Mouse (Mus musculus): ENCODE data around the gene Sik2. TPM values are rescaled to one million over a fixed set of nuclear protein-coding genes. Genes with fewer than 3 reads are reported as not detected.
A peak's percentile ranks its signal among the peaks of the same experiment; 100 is the strongest.

Sik2 gene
- polyA plus RNA-seq, 1 experiment, result 9.1 TPM

GRCm38 (mm10) chr9:50849755-50850154, 159.1 kb downstream of the Sik2 start:
- no peak for TF ChIP-seq MAX (IDR thresholded peaks at IDR 0.05)
- Histone ChIP-seq H3K4me3 (ENCODE audit: insufficient read depth, poor library complexity, severe bottlenecking) (no peak overlapping the region), H3K27me3 (ENCODE audit: control insufficient read depth, insufficient read depth, insufficient read length) (no peaks in the 10 kb centered on the region), H3K36me3 (ENCODE audit: control insufficient read depth, insufficient read depth) (no peaks in the 10 kb centered on the region), H3K79me3 (ENCODE audit: low read depth) (no peaks in the 10 kb centered on the region), H3ac (ENCODE audit: control insufficient read depth, insufficient read length, low read depth) (no peak overlapping the region), H3K79me2 (ENCODE audit: control insufficient read depth, insufficient read depth) (no peaks in the 10 kb centered on the region)

GRCm38 (mm10) chr9:50849249-50849648, 159.6 kb downstream of the Sik2 start:
- Histone ChIP-seq H3K36me3 (ENCODE audit: control insufficient read depth, insufficient read depth) (no peaks in the 10 kb centered on the region), H3K4me3 (ENCODE audit: insufficient read depth, poor library complexity, severe bottlenecking) (no peak overlapping the region), H3K79me2 (ENCODE audit: control insufficient read depth, insufficient read depth) (no peaks in the 10 kb centered on the region), H3K27me3 (ENCODE audit: control insufficient read depth, insufficient read depth, insufficient read length) (no peaks in the 10 kb centered on the region), H3ac (ENCODE audit: control insufficient read depth, insufficient read length, low read depth) (no peak overlapping the region), H3K79me3 (ENCODE audit: low read depth) (no peaks in the 10 kb centered on the region)
- TF ChIP-seq MYOD1 (IDR thresholded peaks at IDR 0.05; ENCODE audit: control insufficient read depth, insufficient read length, low read depth) (no peak), CTCF (IDR thresholded peaks at IDR 0.05; ENCODE audit: control insufficient read depth, insufficient read depth, insufficient read length) (peak; percentile 60)

GRCm38 (mm10) chr9:50848821-50849220, 160.1 kb downstream of the Sik2 start:
- peaks cover 4% of the 10 kb centered on the region for H3K36me3 ChIP-seq (ENCODE audit: control insufficient read depth, insufficient read depth)
- TF ChIP-seq CEBPB (IDR thresholded peaks at IDR 0.05; ENCODE audit: low read depth) (no peak), FOSL1 (IDR thresholded peaks at IDR 0.05; ENCODE audit: insufficient read depth, low read length, poor library complexity, severe bottlenecking) (no peak), USF1 (IDR thresholded peaks at IDR 0.05; ENCODE audit: low read depth) (no peak), MYOD1 (IDR thresholded peaks at IDR 0.05; ENCODE audit: control insufficient read depth, insufficient read length, low read depth) (no peak), MYOG (IDR thresholded peaks at IDR 0.05; ENCODE audit: control insufficient read depth, extremely low read depth, insufficient read length) (no peak), CTCF (IDR thresholded peaks at IDR 0.05; ENCODE audit: control insufficient read depth, insufficient read depth, insufficient read length) (no peak)
- no peak overlapping the region for H3K4me3 ChIP-seq (ENCODE audit: insufficient read depth, poor library complexity, severe bottlenecking)
- H3K27me3 ChIP-seq (ENCODE audit: control insufficient read depth, insufficient read depth, insufficient read length), result no peaks in the 10 kb centered on the region
- no peaks in the 10 kb centered on the region for H3K79me3 ChIP-seq (ENCODE audit: low read depth)
- no peaks in the 10 kb centered on the region for H3K79me2 ChIP-seq (ENCODE audit: control insufficient read depth, insufficient read depth)
- no peak overlapping the region for H3ac ChIP-seq (ENCODE audit: control insufficient read depth, insufficient read length, low read depth)

GRCm38 (mm10) chr9:50847606-50848368, 161.1 kb downstream of the Sik2 start:
- H3K27me3 ChIP-seq (ENCODE audit: control insufficient read depth, insufficient read depth, insufficient read length), result no peaks in the 10 kb centered on the region
- H3K79me2 ChIP-seq (ENCODE audit: control insufficient read depth, insufficient read depth), result no peaks in the 10 kb centered on the region
- TF ChIP-seq CEBPB (IDR thresholded peaks at IDR 0.05; ENCODE audit: low read depth) (no peak), FOSL1 (IDR thresholded peaks at IDR 0.05; ENCODE audit: insufficient read depth, low read length, poor library complexity, severe bottlenecking) (no peak), USF1 (IDR thresholded peaks at IDR 0.05; ENCODE audit: low read depth) (no peak), MYOD1 (IDR thresholded peaks at IDR 0.05; ENCODE audit: control insufficient read depth, insufficient read length, low read depth) (no peak), CTCF (IDR thresholded peaks at IDR 0.05; ENCODE audit: control insufficient read depth, insufficient read depth, insufficient read length) (no peak), MAX (IDR thresholded peaks at IDR 0.05) (no peak)
- no peak overlapping the region for H3K4me3 ChIP-seq (ENCODE audit: insufficient read depth, poor library complexity, severe bottlenecking)
- no peaks in the 10 kb centered on the region for H3K79me3 ChIP-seq (ENCODE audit: low read depth)
- no peak overlapping the region for H3ac ChIP-seq (ENCODE audit: control insufficient read depth, insufficient read length, low read depth)
- H3K36me3 ChIP-seq (ENCODE audit: control insufficient read depth, insufficient read depth), result peaks cover 5% of the 10 kb centered on the region

- TF ChIP-seq MYOD1 (IDR thresholded peaks at IDR 0.05; ENCODE audit: control insufficient read depth, insufficient read length, low read depth) (no peak), MYOG (IDR thresholded peaks at IDR 0.05; ENCODE audit: control insufficient read depth, extremely low read depth, insufficient read length) (no peak), FOSL1 (IDR thresholded peaks at IDR 0.05; ENCODE audit: insufficient read depth, low read length, poor library complexity, severe bottlenecking) (no peak), MAX (IDR thresholded peaks at IDR 0.05) (no peak), USF1 (IDR thresholded peaks at IDR 0.05; ENCODE audit: low read depth) (no peak), CEBPB (IDR thresholded peaks at IDR 0.05; ENCODE audit: low read depth) (no peak), CTCF (IDR thresholded peaks at IDR 0.05; ENCODE audit: control insufficient read depth, insufficient read depth, insufficient read length) (no peak)
Measured at GRCm38 (mm10) chr9:50847133-50847532, 161.7 kb downstream of the Sik2 start.

GRCm38 (mm10) chr9:50845547-50845946, 163.3 kb downstream of the Sik2 start:
- no peak for TF ChIP-seq FOSL1 (IDR thresholded peaks at IDR 0.05; ENCODE audit: insufficient read depth, low read length, poor library complexity, severe bottlenecking)
- no peak for TF ChIP-seq USF1 (IDR thresholded peaks at IDR 0.05; ENCODE audit: low read depth)
- TF ChIP-seq CEBPB (IDR thresholded peaks at IDR 0.05; ENCODE audit: low read depth), result no peak
- Histone ChIP-seq H3K27me3 (ENCODE audit: control insufficient read depth, insufficient read depth, insufficient read length) (no peaks in the 10 kb centered on the region), H3ac (ENCODE audit: control insufficient read depth, insufficient read length, low read depth) (no peak overlapping the region), H3K4me3 (ENCODE audit: insufficient read depth, poor library complexity, severe bottlenecking) (no peak overlapping the region), H3K79me2 (ENCODE audit: control insufficient read depth, insufficient read depth) (no peaks in the 10 kb centered on the region), H3K79me3 (ENCODE audit: low read depth) (no peaks in the 10 kb centered on the region), H3K36me3 (ENCODE audit: control insufficient read depth, insufficient read depth) (peaks cover 5% of the 10 kb centered on the region)

More at GRCm38 (mm10) chr9:50847133-50847532, 161.7 kb downstream of the Sik2 start:
- Histone ChIP-seq H3ac (ENCODE audit: control insufficient read depth, insufficient read length, low read depth) (no peak overlapping the region), H3K4me3 (ENCODE audit: insufficient read depth, poor library complexity, severe bottlenecking) (no peak overlapping the region), H3K79me3 (ENCODE audit: low read depth) (no peaks in the 10 kb centered on the region), H3K27me3 (ENCODE audit: control insufficient read depth, insufficient read depth, insufficient read length) (no peaks in the 10 kb centered on the region), H3K79me2 (ENCODE audit: control insufficient read depth, insufficient read depth) (no peaks in the 10 kb centered on the region), H3K36me3 (ENCODE audit: control insufficient read depth, insufficient read depth) (peaks cover 5% of the 10 kb centered on the region)

Measured in C2C12 (cell line).